In genomic region chr6:134716168-134716587, GRCm38 (mm10) we compare ENCODE assay signal across 19 mouse cellular contexts.
DNase-seq lines count a peak whose midpoint lies in the region; ATAC-seq lines count a peak whose summit lies in the region.
"Had no signal": no experiment of that assay in that cellular context is flagged by ENCODE, and none has a peak within 500 bp of the region (broad histone marks: within the 10 kb centered on the region; RNA-seq: fewer than 3 reads in every experiment).

No protein-coding gene starts in this region.

- no peak overlapping the region for H3K4me2 ChIP-seq in heart, embryonic 15.5 days
- no peak overlapping the region for H3K4me2 ChIP-seq in midbrain, embryonic 11.5 days
- H3K4me2 ChIP-seq: forebrain, embryonic 15.5 days; neural tube, embryonic 12.5 days had no signal

- 0 out of 2 replicates have a peak overlapping the region, but pooled peaks have one; percentile 21 for H3K27ac ChIP-seq in heart, embryonic 15.5 days
- no peak overlapping the region for H3K27ac ChIP-seq in heart, embryonic 10.5 days
- no peak overlapping the region for H3K27ac ChIP-seq in midbrain, embryonic 11.5 days (ENCODE audit: low read depth, low read length)
- H3K27ac ChIP-seq: forebrain, embryonic 15.5 days; hindbrain, embryonic 10.5 days; limb, embryonic 10.5 days; neural tube, embryonic 12.5 days had no signal

- no peaks in the 10 kb centered on the region for H3K27me3 ChIP-seq in heart, embryonic 15.5 days
- no peaks in the 10 kb centered on the region for H3K27me3 ChIP-seq in heart, embryonic 10.5 days (ENCODE audit: insufficient read depth, poor library complexity, severe bottlenecking)
- H3K27me3 ChIP-seq in midbrain, embryonic 11.5 days (ENCODE audit: control insufficient read depth, insufficient read depth, low read length) = no peaks in the 10 kb centered on the region
- H3K27me3 ChIP-seq: forebrain, embryonic 15.5 days; neural tube, embryonic 12.5 days; Patski had no signal

- peaks cover 32% of the 10 kb centered on the region for H3K36me3 ChIP-seq in heart, embryonic 15.5 days
- H3K36me3 ChIP-seq in heart, embryonic 10.5 days = peaks cover 42% of the 10 kb centered on the region
- H3K36me3 ChIP-seq in midbrain, embryonic 11.5 days (ENCODE audit: control insufficient read depth, insufficient read depth, low read length) = peaks cover 12% of the 10 kb centered on the region; the same call in 1 of the 2 replicates

- no peak for DNase-seq in heart, embryonic 10.5 days (ENCODE audit: low spot score)
- peak; percentile 63 for DNase-seq in CD4-positive helper T cell, adult 2 months (ENCODE audit: low read depth, low spot score)
- peak; percentile 34 for DNase-seq in c-Kit-positive CD71-positive TER-119-positive erythroid progenitor cells, embryonic 14.5 days (ENCODE audit: low spot score)
- DNase-seq in midbrain, embryonic 11.5 days (ENCODE audit: low spot score, missing footprints) = no peak
- DNase-seq: adrenal gland, adult 2 months; cerebellum, adult 9-10 months; gastrocnemius, postnatal 10 days; kidney, adult 11 months; kidney, postnatal 36 days; lung, postnatal 14 days; thymus, postnatal 4 days had no signal

- no peak overlapping the region for H3K4me3 ChIP-seq in heart, embryonic 15.5 days
- H3K4me3 ChIP-seq in heart, embryonic 10.5 days = no peak overlapping the region
- no peak overlapping the region for H3K4me3 ChIP-seq in midbrain, embryonic 11.5 days (ENCODE audit: low read depth, low read length)
- H3K4me3 ChIP-seq: forebrain, embryonic 15.5 days; hindbrain, embryonic 10.5 days; limb, embryonic 10.5 days; neural tube, embryonic 12.5 days had no signal

- no peak overlapping the region for H3K9ac ChIP-seq in heart, embryonic 15.5 days
- no peak overlapping the region for H3K9ac ChIP-seq in midbrain, embryonic 11.5 days (ENCODE audit: low read length)
- H3K9ac ChIP-seq: forebrain, embryonic 15.5 days; neural tube, embryonic 12.5 days had no signal

- 18% methylated on average over 6 of the region's 6 CpGs for WGBS in heart, embryonic 15.5 days
- WGBS in heart, embryonic 10.5 days = 16% methylated on average over 6 of the region's 6 CpGs
- 83% methylated on average over 6 of the region's 6 CpGs for WGBS in midbrain, embryonic 11.5 days

- H3K4me1 ChIP-seq in heart, embryonic 15.5 days (replicated peaks) = peaks cover 14% of the 10 kb centered on the region
- peaks cover 49% of the 10 kb centered on the region for H3K4me1 ChIP-seq in heart, embryonic 10.5 days
- no peaks in the 10 kb centered on the region for H3K4me1 ChIP-seq in midbrain, embryonic 11.5 days (ENCODE audit: control insufficient read depth, insufficient read depth, low read length)
- H3K4me1 ChIP-seq: forebrain, embryonic 15.5 days had no signal

- ATAC-seq in heart, embryonic 15.5 days (replicated peaks; ENCODE audit: insufficient number of reproducible peaks, insufficient read depth, low FRiP score, low read depth) = peak; percentile 70
- ATAC-seq in megakaryocyte, adult 5-6 weeks (ENCODE audit: poor library complexity, severe bottlenecking) = 0 out of 2 replicates have a peak, but pooled peaks have one; percentile 11
- no peak for ATAC-seq in midbrain, embryonic 11.5 days (ENCODE audit: low FRiP score)
- no peak for ATAC-seq in frontal cortex, adult (ENCODE audit: low TSS enrichment)
- ATAC-seq: forebrain, embryonic 15.5 days; Patski had no signal

- no peaks in the 10 kb centered on the region for H3K9me3 ChIP-seq in heart, embryonic 15.5 days (replicated peaks)
- no peaks in the 10 kb centered on the region for H3K9me3 ChIP-seq in heart, embryonic 10.5 days
- no peaks in the 10 kb centered on the region for H3K9me3 ChIP-seq in midbrain, embryonic 11.5 days (ENCODE audit: control insufficient read depth, low read length)
- H3K9me3 ChIP-seq: forebrain, embryonic 15.5 days; hindbrain, embryonic 10.5 days; limb, embryonic 10.5 days; neural tube, embryonic 12.5 days had no signal

Comparison
In these comparisons a context has a peak if more than half of its experiments do, and no peak if none do; other contexts are left out.
1. ATAC-seq: peak in heart, embryonic 15.5 days (single experiment) and megakaryocyte, adult 5-6 weeks (single experiment); none in midbrain, embryonic 11.5 days (single experiment) and frontal cortex, adult (single experiment).
2. DNase-seq: peak in CD4-positive helper T cell, adult 2 months (single experiment) and c-Kit-positive CD71-positive TER-119-positive erythroid progenitor cells, embryonic 14.5 days (single experiment); none in heart, embryonic 10.5 days (single experiment) and midbrain, embryonic 11.5 days (single experiment).